Mouse (Mus musculus) embryonic facial prominence, embryonic 12.5 days (tissue): ENCODE results near the gene Tsc1. TPM values are rescaled to one million over a fixed set of nuclear protein-coding genes. Genes with fewer than 3 reads are reported as not detected.
A peak's percentile ranks its signal among the peaks of the same experiment; 100 is the strongest.

Experiments used
- ATAC-seq: fragments of 200-750 bp; cut with Nextera tagmentation; 2 replicates; pipeline ENCODE4 v1.8.0; 2017; ENCODE audit not compliant: insufficient number of reproducible peaks, insufficient read depth, low FRiP score, low TSS enrichment
- H3K27ac ChIP-seq: fragments of 300-500 bp; sonication (generic); 2 replicates; pipeline ENCODE4 v1.5.1; 2016; ENCODE audit warnings: mild to moderate bottlenecking
- H3K27me3 ChIP-seq: fragments of 300-500 bp; sonication (generic); 2 replicates; pipeline ENCODE4 v1.6.1; 2016; ENCODE audit warnings: mild to moderate bottlenecking, moderate library complexity
- H3K36me3 ChIP-seq: fragments of 300-500 bp; sonication (generic); 2 replicates; pipeline ENCODE4 v1.6.1; 2016; ENCODE audit warnings: mild to moderate bottlenecking
- H3K4me1 ChIP-seq: fragments of 300-500 bp; sonication (generic); 2 replicates; pipeline ENCODE4 v1.6.1; 2016
- H3K4me2 ChIP-seq: fragments of 300-500 bp; sonication (generic); replicated peaks from 2 replicates; pipeline ENCODE4 v1.6.1; 2016; ENCODE audit warnings: mild to moderate bottlenecking, moderate library complexity
- H3K4me3 ChIP-seq: fragments of 300-500 bp; sonication (generic); 2 replicates; pipeline ENCODE4 v1.5.1; 2016; ENCODE audit warnings: mild to moderate bottlenecking
- H3K9ac ChIP-seq: fragments of 300-500 bp; sonication (generic); 2 replicates; pipeline ENCODE4 v1.6.1; 2016; ENCODE audit warnings: mild to moderate bottlenecking, moderate library complexity
- H3K9me3 ChIP-seq: fragments of 300-500 bp; sonication (generic); 2 replicates; pipeline ENCODE4 v1.6.1; 2016; ENCODE audit warnings: mild to moderate bottlenecking, moderate library complexity
- WGBS: fragments of 180-500 bp; shearing (Covaris S2); methylation state at CpG from one replicate; pipeline ENCODE4 v1.1.7; 2016; 5-methylcytosine and 5-hydroxymethylcytosine counted together
- polyA plus RNA-seq: library from polyadenylated mRNA; unstranded; fragments of >200 nt; fragmentation: Nextera tagmentation; extraction: Ambion mirVana; gene quantifications from 2 replicates; pipeline ENCODE4 v1.2.1, GENCODE M21; 2016

The Tsc1 gene
- polyA plus RNA-seq, 1 experiment from 2014 or later, result 25.3 TPM

GRCm38 (mm10) chr2:28656216-28656615 lies 15.2 kb downstream of the Tsc1 start:
- H3K36me3 ChIP-seq, result peaks cover 55% of the 10 kb centered on the region
- no peak for ATAC-seq
- WGBS, result 79% methylated on average over 8 of the region's 8 CpGs

GRCm38 (mm10) chr2:28662891-28663290 lies 21.9 kb downstream of the Tsc1 start:
- ATAC-seq, result no peak
- 92% methylated on average over 3 of the region's 3 CpGs for WGBS

More at GRCm38 (mm10) chr2:28656216-28656615, 15.2 kb downstream of the Tsc1 start:
- Histone ChIP-seq H3K9me3 (no peaks in the 10 kb centered on the region), H3K4me1 (no peaks in the 10 kb centered on the region), H3K4me2 (no peak overlapping the region), H3K27me3 (no peaks in the 10 kb centered on the region), H3K9ac (no peak overlapping the region), H3K27ac (no peak overlapping the region), H3K4me3 (no peak overlapping the region)

GRCm38 (mm10) chr2:28665818-28666217 lies 24.8 kb downstream of the Tsc1 start:
- Histone ChIP-seq H3K4me1 (no peaks in the 10 kb centered on the region), H3K9ac (no peak overlapping the region), H3K27ac (no peak overlapping the region), H3K4me3 (no peak overlapping the region), H3K27me3 (no peaks in the 10 kb centered on the region), H3K4me2 (no peak overlapping the region), H3K36me3 (peaks cover 80% of the 10 kb centered on the region), H3K9me3 (no peaks in the 10 kb centered on the region)
- WGBS, result 75% methylated on average over 3 of the region's 3 CpGs
- ATAC-seq, result no peak

More at GRCm38 (mm10) chr2:28662891-28663290, 21.9 kb downstream of the Tsc1 start:
- Histone ChIP-seq H3K4me1 (no peaks in the 10 kb centered on the region), H3K9me3 (no peaks in the 10 kb centered on the region), H3K9ac (no peak overlapping the region), H3K4me2 (no peak overlapping the region), H3K4me3 (no peak overlapping the region), H3K27ac (no peak overlapping the region), H3K27me3 (no peaks in the 10 kb centered on the region), H3K36me3 (peaks cover 84% of the 10 kb centered on the region)

- no peaks in the 10 kb centered on the region for H3K27me3 ChIP-seq
- no peak for ATAC-seq
- H3K9me3 ChIP-seq, result no peaks in the 10 kb centered on the region
- no peak overlapping the region for H3K4me2 ChIP-seq
- no peak overlapping the region for H3K9ac ChIP-seq
- no peak overlapping the region for H3K27ac ChIP-seq
- no peak overlapping the region for H3K4me3 ChIP-seq
- peaks cover 81% of the 10 kb centered on the region for H3K36me3 ChIP-seq
- 94% methylated on average over 2 of the region's 2 CpGs for WGBS
- H3K4me1 ChIP-seq, result no peaks in the 10 kb centered on the region
Measured at GRCm38 (mm10) chr2:28671438-28671837, 30.4 kb downstream of the Tsc1 start.

- H3K4me2 ChIP-seq, result no peak overlapping the region
- no peak overlapping the region for H3K27ac ChIP-seq
- no peaks in the 10 kb centered on the region for H3K4me1 ChIP-seq
- H3K4me3 ChIP-seq, result no peak overlapping the region
- no peaks in the 10 kb centered on the region for H3K9me3 ChIP-seq
- H3K9ac ChIP-seq, result no peak overlapping the region
- peaks cover 81% of the 10 kb centered on the region for H3K36me3 ChIP-seq
- no peaks in the 10 kb centered on the region for H3K27me3 ChIP-seq
- ATAC-seq, result no peak
- 93% methylated on average over 8 of the region's 8 CpGs for whole genome bisulfite sequencing
Measured at GRCm38 (mm10) chr2:28676005-28676404, 35.0 kb downstream of the Tsc1 start.

- Histone ChIP-seq H3K4me1 (no peaks in the 10 kb centered on the region), H3K27ac (no peak overlapping the region)
Measured at GRCm38 (mm10) chr2:28680710-28681109, 39.7 kb downstream of the Tsc1 start.

GRCm38 (mm10) chr2:28681718-28682117 lies 40.7 kb downstream of the Tsc1 start:
- no peak overlapping the region for H3K27ac ChIP-seq
- H3K9me3 ChIP-seq, result no peaks in the 10 kb centered on the region
- H3K4me2 ChIP-seq, result no peak overlapping the region
- H3K4me1 ChIP-seq, result no peaks in the 10 kb centered on the region
- ATAC-seq, result no peak
- H3K4me3 ChIP-seq, result no peak overlapping the region
- WGBS, result 92% methylated on average over 4 of the region's 4 CpGs
- H3K36me3 ChIP-seq, result peaks cover 86% of the 10 kb centered on the region
- no peaks in the 10 kb centered on the region for H3K27me3 ChIP-seq
- no peak overlapping the region for H3K9ac ChIP-seq

More at GRCm38 (mm10) chr2:28680710-28681109, 39.7 kb downstream of the Tsc1 start:
- no peak overlapping the region for H3K4me2 ChIP-seq
- WGBS, result 37% methylated on average over 4 of the region's 4 CpGs
- H3K9ac ChIP-seq, result no peak overlapping the region
- H3K4me3 ChIP-seq, result no peak overlapping the region
- H3K36me3 ChIP-seq, result peaks cover 86% of the 10 kb centered on the region
- no peaks in the 10 kb centered on the region for H3K9me3 ChIP-seq
- H3K27me3 ChIP-seq, result no peaks in the 10 kb centered on the region
- no peak for ATAC-seq

- WGBS, result 82% methylated on average over 7 of the region's 7 CpGs
- no peaks in the 10 kb centered on the region for H3K27me3 ChIP-seq
- H3K9ac ChIP-seq, result no peak overlapping the region
- H3K9me3 ChIP-seq, result no peaks in the 10 kb centered on the region
- H3K27ac ChIP-seq, result no peak overlapping the region
- H3K4me2 ChIP-seq, result no peak overlapping the region
- no peak overlapping the region for H3K4me3 ChIP-seq
- peaks cover 66% of the 10 kb centered on the region for H3K36me3 ChIP-seq
- no peaks in the 10 kb centered on the region for H3K4me1 ChIP-seq
- ATAC-seq, result no peak
Measured at GRCm38 (mm10) chr2:28685895-28686294, 44.9 kb downstream of the Tsc1 start.

GRCm38 (mm10) chr2:28688431-28688830 lies 47.4 kb downstream of the Tsc1 start:
- no peak for ATAC-seq
- Histone ChIP-seq H3K4me2 (no peak overlapping the region), H3K27me3 (no peaks in the 10 kb centered on the region), H3K9me3 (no peaks in the 10 kb centered on the region), H3K9ac (no peak overlapping the region), H3K36me3 (peaks cover 42% of the 10 kb centered on the region), H3K27ac (no peak overlapping the region), H3K4me3 (no peak overlapping the region), H3K4me1 (no peaks in the 10 kb centered on the region)
- WGBS, result 34% methylated on average over 3 of the region's 3 CpGs

GRCm38 (mm10) chr2:28692692-28693091 lies 51.7 kb downstream of the Tsc1 start:
- Histone ChIP-seq H3K4me3 (no peak overlapping the region), H3K27ac (no peak overlapping the region), H3K9me3 (no peaks in the 10 kb centered on the region), H3K9ac (no peak overlapping the region), H3K4me1 (no peaks in the 10 kb centered on the region), H3K27me3 (no peaks in the 10 kb centered on the region), H3K36me3 (peaks cover 2% of the 10 kb centered on the region; the same call in 1 of the 2 replicates), H3K4me2 (no peak overlapping the region)
- WGBS, result 77% methylated on average over 9 of the region's 9 CpGs
- no peak for ATAC-seq

GRCm38 (mm10) chr2:28698566-28698965 lies 57.5 kb downstream of the Tsc1 start:
- ATAC-seq, result no peak
- WGBS, result 67% methylated on average over 5 of the region's 5 CpGs
- H3K27me3 ChIP-seq, result no peaks in the 10 kb centered on the region
- no peaks in the 10 kb centered on the region for H3K36me3 ChIP-seq
- H3K27ac ChIP-seq, result no peak overlapping the region
- no peak overlapping the region for H3K4me3 ChIP-seq
- H3K4me2 ChIP-seq, result no peak overlapping the region
- no peaks in the 10 kb centered on the region for H3K9me3 ChIP-seq
- no peak overlapping the region for H3K9ac ChIP-seq
- H3K4me1 ChIP-seq, result peaks cover 10% of the 10 kb centered on the region; the same call in 1 of the 2 replicates

- peaks cover 10% of the 10 kb centered on the region; the same call in 1 of the 2 replicates for H3K4me1 ChIP-seq
- peak within 1 kb of the TSS; percentile 52 for H3K4me3 ChIP-seq
- no peaks in the 10 kb centered on the region for H3K9me3 ChIP-seq
- no peaks in the 10 kb centered on the region for H3K27me3 ChIP-seq
- peak within 1 kb of the TSS; percentile 46 for H3K9ac ChIP-seq
- no peaks in the 10 kb centered on the region for H3K36me3 ChIP-seq
- ATAC-seq, result peak; percentile 75; the same call in 1 of the 2 replicates
- peak within 1 kb of the TSS; percentile 70 for H3K4me2 ChIP-seq
- 2% methylated on average over 53 of the region's 53 CpGs for WGBS
- peak within 1 kb of the TSS; percentile 26; the same call in 1 of the 2 replicates for H3K27ac ChIP-seq
Measured at GRCm38 (mm10) chr2:28699361-28700335, 58.6 kb downstream of the Tsc1 start, which contains the start of the genes Spaca9 and Ak8. Gene Spaca9, minus strand, starts transcription at chr2:28699727. Gene Ak8, plus strand, starts transcription at chr2:28700164.
